Mouse (Mus musculus): ENCODE measurements around the gene Ccdc117. TPM values are rescaled to one million over a fixed set of nuclear protein-coding genes. Genes with fewer than 3 reads are reported as not detected.

The Ccdc117 gene
- polyA plus RNA-seq, 1 experiment, result 9.0 TPM

GRCm38 (mm10) chr11:5525418-5525817 lies 16.6 kb downstream of the Ccdc117 start:
- H3K4me2 ChIP-seq (ENCODE audit: low read depth), result no peak overlapping the region
- H3K4me3 ChIP-seq, result no peak overlapping the region
- no peak overlapping the region for H3ac ChIP-seq (ENCODE audit: control insufficient read depth, insufficient read length)
- peaks cover 53% of the 10 kb centered on the region for H3K36me3 ChIP-seq (ENCODE audit: control insufficient read depth, insufficient read depth)
- peaks cover 29% of the 10 kb centered on the region for H3K79me2 ChIP-seq (ENCODE audit: control insufficient read depth, insufficient read depth)
- H3K27me3 ChIP-seq (ENCODE audit: control insufficient read depth, insufficient read depth, insufficient read length), result no peaks in the 10 kb centered on the region
- TF ChIP-seq REST (IDR thresholded peaks at IDR 0.05; ENCODE audit: insufficient read depth, insufficient read length) (no peak), CEBPB (IDR thresholded peaks at IDR 0.05; ENCODE audit: insufficient read depth, poor library complexity, severe bottlenecking) (no peak), POLR2AphosphoS2 (IDR thresholded peaks at IDR 0.05; ENCODE audit: insufficient read length, low read depth) (peak; percentile 50), USF1 (IDR thresholded peaks at IDR 0.05; ENCODE audit: low read depth) (no peak), E2F4 (IDR thresholded peaks at IDR 0.05; ENCODE audit: insufficient read depth) (no peak), POLR2A (IDR thresholded peaks at IDR 0.05; ENCODE audit: insufficient read length, low read depth) (no peak)

DNA sequence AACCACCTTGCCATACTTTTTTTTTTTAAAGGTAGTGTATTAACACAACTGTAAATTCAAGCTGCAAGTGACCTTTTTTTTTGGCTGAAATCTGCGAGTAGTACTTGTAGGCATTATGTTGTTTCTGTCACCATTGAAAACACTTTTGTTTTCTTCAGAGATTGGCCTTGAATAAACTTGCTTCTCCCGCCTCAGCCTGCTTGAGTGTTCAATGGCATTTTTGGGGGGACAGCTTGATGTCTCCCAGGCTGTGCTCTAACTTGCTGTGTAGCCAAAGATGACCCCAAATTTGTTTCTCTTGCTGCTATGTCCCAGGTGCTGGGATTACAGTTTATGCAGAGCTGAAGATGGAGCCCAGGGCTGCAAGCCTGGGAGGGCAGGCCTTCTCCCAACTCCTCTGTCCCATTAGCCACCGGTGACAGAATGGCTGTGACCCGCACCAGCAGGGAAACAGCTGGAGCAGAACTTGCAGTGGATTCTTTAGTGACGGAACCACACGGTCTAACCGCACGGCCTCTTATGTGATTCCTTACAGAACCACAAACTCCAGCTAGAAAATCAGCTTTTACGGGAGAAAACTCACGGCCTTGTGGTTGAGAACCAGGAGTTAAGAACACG lies 19.1 kb downstream of the Ccdc117 start:
- TF ChIP-seq E2F4 (IDR thresholded peaks at IDR 0.05; ENCODE audit: insufficient read depth) (no peak), POLR2AphosphoS2 (IDR thresholded peaks at IDR 0.05; ENCODE audit: insufficient read length, low read depth) (no peak), CEBPB (IDR thresholded peaks at IDR 0.05; ENCODE audit: insufficient read depth, poor library complexity, severe bottlenecking) (no peak), SRF (IDR thresholded peaks at IDR 0.05; ENCODE audit: control insufficient read depth, insufficient read length, low read depth) (no peak), REST (IDR thresholded peaks at IDR 0.05; ENCODE audit: insufficient read depth, insufficient read length) (no peak), TCF12 (IDR thresholded peaks at IDR 0.05; ENCODE audit: insufficient read depth, poor library complexity, severe bottlenecking) (no peak), USF1 (IDR thresholded peaks at IDR 0.05; ENCODE audit: low read depth) (no peak), MYOG (IDR thresholded peaks at IDR 0.05; ENCODE audit: control insufficient read depth in 1 of 3, insufficient read depth in 1 of 3, insufficient read length in 2 of 3, low read depth in 2 of 3) (no peak), TCF3 (IDR thresholded peaks at IDR 0.05; ENCODE audit: insufficient read length, low read depth) (no peak), POLR2A (IDR thresholded peaks at IDR 0.05; ENCODE audit: insufficient read length, low read depth) (no peak), MYOD1 (IDR thresholded peaks at IDR 0.05; ENCODE audit: control insufficient read depth in 1 of 3, insufficient read length in 2 of 3, low read depth in 2 of 3) (no peak)
- H3K4me3 ChIP-seq, result peak overlapping the region; percentile 75
- no peaks in the 10 kb centered on the region for H3K27me3 ChIP-seq (ENCODE audit: control insufficient read depth, insufficient read depth, insufficient read length)
- H3K4me2 ChIP-seq (ENCODE audit: low read depth), result peak overlapping the region; percentile 93
- peaks cover 48% of the 10 kb centered on the region for H3K36me3 ChIP-seq (ENCODE audit: control insufficient read depth, insufficient read depth)
- H3K79me2 ChIP-seq (ENCODE audit: control insufficient read depth, insufficient read depth), result peaks cover 29% of the 10 kb centered on the region
- no peak overlapping the region for H3ac ChIP-seq (ENCODE audit: control insufficient read depth, insufficient read length)

DNA sequence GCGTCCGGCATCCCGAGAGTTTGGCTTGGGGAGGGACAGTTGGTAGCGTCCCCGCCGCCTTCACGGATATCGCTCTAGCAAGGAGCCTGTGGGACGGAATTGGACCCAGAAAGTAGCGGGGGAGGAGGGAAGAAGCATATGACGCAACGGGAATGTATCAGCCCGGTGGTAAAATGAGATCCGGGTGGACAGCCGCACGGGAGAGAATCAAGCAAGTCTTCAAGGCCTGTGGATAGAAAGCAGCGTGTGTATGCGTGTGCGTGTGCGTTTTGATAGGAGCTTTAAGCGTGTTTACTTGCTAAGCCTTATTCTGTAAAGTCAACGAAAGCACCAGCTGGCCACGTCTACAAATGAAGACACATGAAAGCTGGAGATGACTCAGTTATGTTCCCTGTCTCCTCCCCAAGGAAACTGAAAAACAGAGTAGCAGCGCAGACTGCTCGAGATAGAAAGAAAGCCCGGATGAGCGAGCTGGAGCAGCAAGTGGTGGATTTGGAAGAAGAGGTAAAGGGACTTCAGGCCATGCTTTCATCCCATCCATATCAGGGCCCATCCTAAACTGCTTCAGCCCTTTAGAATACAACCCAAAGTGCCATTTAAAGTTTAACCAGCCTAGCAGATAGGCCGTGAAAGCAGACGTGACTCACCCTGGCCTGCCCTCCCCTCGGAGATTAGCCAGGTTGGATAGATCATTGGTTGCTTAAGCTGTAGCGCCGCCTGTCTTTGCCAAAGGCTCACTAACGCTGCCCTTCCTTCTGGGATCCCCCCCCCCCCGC lies 20.3 kb downstream of the Ccdc117 start:
- Histone ChIP-seq H3K4me2 (ENCODE audit: low read depth) (peak overlapping the region; percentile 67), H3K36me3 (ENCODE audit: control insufficient read depth, insufficient read depth) (peaks cover 46% of the 10 kb centered on the region), H3ac (ENCODE audit: control insufficient read depth, insufficient read length) (peak overlapping the region; percentile 64), H3K27me3 (ENCODE audit: control insufficient read depth, insufficient read depth, insufficient read length) (no peaks in the 10 kb centered on the region), H3K79me2 (ENCODE audit: control insufficient read depth, insufficient read depth) (peaks cover 29% of the 10 kb centered on the region), H3K4me3 (peak overlapping the region; percentile 75)
- no peak for TF ChIP-seq REST (IDR thresholded peaks at IDR 0.05; ENCODE audit: insufficient read depth, insufficient read length)
- TF ChIP-seq POLR2AphosphoS2 (IDR thresholded peaks at IDR 0.05; ENCODE audit: insufficient read length, low read depth), result peak; percentile 74
- TF ChIP-seq CEBPB (IDR thresholded peaks at IDR 0.05; ENCODE audit: insufficient read depth, poor library complexity, severe bottlenecking), result peak; percentile 71
- peak in 1 of 3 experiments; percentile 6 for TF ChIP-seq MYOG (IDR thresholded peaks at IDR 0.05; ENCODE audit: control insufficient read depth in 1 of 3, insufficient read depth in 1 of 3, insufficient read length in 2 of 3, low read depth in 2 of 3)
- TF ChIP-seq MYOD1 (IDR thresholded peaks at IDR 0.05; ENCODE audit: control insufficient read depth in 1 of 3, insufficient read length in 2 of 3, low read depth in 2 of 3), result no peak
- peak; percentile 23 for TF ChIP-seq MAX (IDR thresholded peaks at IDR 0.05; ENCODE audit: low read depth)
- no peak for TF ChIP-seq TCF3 (IDR thresholded peaks at IDR 0.05; ENCODE audit: insufficient read length, low read depth)
- TF ChIP-seq POLR2A (IDR thresholded peaks at IDR 0.05; ENCODE audit: insufficient read length, low read depth), result peak; percentile 40
- no peak for TF ChIP-seq TCF12 (IDR thresholded peaks at IDR 0.05; ENCODE audit: insufficient read depth, poor library complexity, severe bottlenecking)
- TF ChIP-seq USF1 (IDR thresholded peaks at IDR 0.05; ENCODE audit: low read depth), result no peak
- no peak for TF ChIP-seq SRF (IDR thresholded peaks at IDR 0.05; ENCODE audit: control insufficient read depth, insufficient read length, low read depth)
- no peak for TF ChIP-seq E2F4 (IDR thresholded peaks at IDR 0.05; ENCODE audit: insufficient read depth)

DNA sequence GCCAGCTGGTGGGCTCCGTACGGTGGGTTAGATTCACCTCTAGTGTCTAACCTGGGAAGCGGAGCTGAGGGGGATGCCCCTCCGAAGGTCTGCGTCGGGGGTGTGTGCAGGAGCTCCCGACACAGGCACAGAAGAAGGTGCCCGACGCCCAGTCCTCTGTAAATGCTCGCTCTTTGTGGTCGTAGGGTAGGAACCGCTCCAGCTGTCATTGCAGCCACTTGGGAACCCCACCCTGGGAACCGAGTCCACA lies 20.8 kb downstream of the Ccdc117 start:
- no peak overlapping the region for H3K4me2 ChIP-seq (ENCODE audit: low read depth)
- H3ac ChIP-seq (ENCODE audit: control insufficient read depth, insufficient read length), result peak overlapping the region; percentile 64
- peaks cover 41% of the 10 kb centered on the region for H3K36me3 ChIP-seq (ENCODE audit: control insufficient read depth, insufficient read depth)
- no peaks in the 10 kb centered on the region for H3K27me3 ChIP-seq (ENCODE audit: control insufficient read depth, insufficient read depth, insufficient read length)
- peak overlapping the region; percentile 75 for H3K4me3 ChIP-seq
- H3K79me2 ChIP-seq (ENCODE audit: control insufficient read depth, insufficient read depth), result peaks cover 29% of the 10 kb centered on the region
- TF ChIP-seq MYOG (IDR thresholded peaks at IDR 0.05; ENCODE audit: control insufficient read depth in 1 of 3, insufficient read depth in 1 of 3, insufficient read length in 2 of 3, low read depth in 2 of 3), result peak in 1 of 3 experiments; percentile 52
- TF ChIP-seq SRF (IDR thresholded peaks at IDR 0.05; ENCODE audit: control insufficient read depth, insufficient read length, low read depth), result no peak
